Mouse (Mus musculus) hindbrain, embryonic 14.5 days (tissue): ENCODE results near the gene Prss35. TPM values are rescaled to one million over a fixed set of nuclear protein-coding genes. Genes with fewer than 3 reads are reported as not detected.

Experiments used
- ATAC-seq: fragments of 200-750 bp; cut with Nextera tagmentation; 2 replicates; pipeline ENCODE4 v1.8.0; 2017; ENCODE audit warnings: moderate number of reproducible peaks, mild to moderate bottlenecking, moderate TSS enrichment, moderate library complexity; ENCODE audit not compliant: low FRiP score
- DNase-seq: peaks from one replicate; pipeline ENCODE4 v3.0.0-alpha.2; 2015; ENCODE audit warnings: low spot score
- H3K27ac ChIP-seq: fragments of 300-500 bp; sonication (generic); 2 replicates; pipeline ENCODE4 v1.5.1; 2014; ENCODE audit warnings: mild to moderate bottlenecking, moderate library complexity
- H3K27me3 ChIP-seq: fragments of 300-500 bp; sonication (generic); 2 replicates; pipeline ENCODE4 v1.6.1; 2014; ENCODE audit warnings: mild to moderate bottlenecking, low read length, mixed read lengths; ENCODE audit not compliant: control insufficient read depth, insufficient read depth
- H3K36me3 ChIP-seq: fragments of 300-500 bp; sonication (generic); replicated peaks from 2 replicates; pipeline ENCODE4 v1.6.1; 2014; ENCODE audit not compliant: control insufficient read depth, insufficient read depth
- H3K4me1 ChIP-seq: fragments of 300-500 bp; sonication (generic); replicated peaks from 2 replicates; pipeline ENCODE4 v1.6.1; 2014; ENCODE audit warnings: antibody characterized with exemption, low read length, mixed read lengths; ENCODE audit not compliant: control insufficient read depth, insufficient read depth
- H3K4me2 ChIP-seq: fragments of 300-500 bp; sonication (generic); replicated peaks from 2 replicates; pipeline ENCODE4 v1.6.1; 2014; ENCODE audit warnings: mild to moderate bottlenecking, moderate library complexity
- H3K4me3 ChIP-seq: fragments of 300-500 bp; sonication (generic); replicated peaks from 2 replicates; pipeline ENCODE4 v1.5.1; 2014; ENCODE audit warnings: mild to moderate bottlenecking, low read length
- H3K9ac ChIP-seq: fragments of 300-500 bp; sonication (generic); 2 replicates; pipeline ENCODE4 v1.6.1; 2014
- H3K9me3 ChIP-seq: fragments of 300-500 bp; sonication (generic); 2 replicates; pipeline ENCODE4 v1.6.1; 2016; ENCODE audit warnings: low read length; ENCODE audit not compliant: control insufficient read depth
- WGBS: fragments of 180-500 bp; shearing (Covaris S2); extraction: QIAGEN DNeasy Blood & Tissue Kit; methylation state at CpG from one replicate; pipeline ENCODE4 v1.1.7; 2014; 5-methylcytosine and 5-hydroxymethylcytosine counted together
- polyA plus RNA-seq: library from polyadenylated mRNA; unstranded; fragments of >200 nt; fragmentation: Nextera tagmentation; extraction: Ambion mirVana; gene quantifications from 2 replicates; pipeline ENCODE4 v1.2.1, GENCODE M21; 2014

Gene Prss35
- polyA plus RNA-seq, 1 experiment from 2014 or later = 6.6 TPM

DNA sequence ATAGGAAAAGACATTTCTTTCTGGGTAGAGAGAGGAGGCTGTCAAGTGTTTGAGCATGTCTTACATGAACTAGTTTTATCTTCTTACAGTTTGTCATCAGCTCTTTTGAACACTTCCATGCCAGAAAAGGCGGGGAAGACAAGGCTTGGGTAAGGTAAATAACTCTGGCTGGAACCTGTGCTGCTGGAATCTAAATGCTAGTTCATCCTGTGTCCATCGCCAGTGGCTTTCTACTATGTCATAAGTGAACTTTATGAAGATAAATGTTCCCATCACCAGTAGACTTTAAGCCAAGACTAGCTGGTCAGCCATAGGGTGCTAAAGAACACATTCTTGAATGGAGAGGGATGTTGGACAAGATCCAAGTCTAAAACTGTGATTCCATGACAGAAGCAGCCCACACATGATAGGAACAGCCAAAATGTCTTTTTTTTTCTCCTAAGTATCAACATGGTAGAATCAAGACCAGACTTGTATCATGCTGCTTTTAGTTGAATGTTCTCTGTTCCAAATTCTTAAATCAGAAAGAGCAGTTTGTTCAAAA lies 33.3 kb upstream of the Prss35 start:
- no peaks in the 10 kb centered on the region for H3K27me3 ChIP-seq
- H3K4me1 ChIP-seq = no peaks in the 10 kb centered on the region
- no peak for ATAC-seq
- DNase-seq = no peak
- no peak overlapping the region for H3K9ac ChIP-seq
- H3K4me2 ChIP-seq = no peak overlapping the region
- no peak overlapping the region for H3K4me3 ChIP-seq
- H3K9me3 ChIP-seq = no peaks in the 10 kb centered on the region
- H3K27ac ChIP-seq = no peak overlapping the region
- H3K36me3 ChIP-seq = no peaks in the 10 kb centered on the region
- WGBS = 88% methylated on average over 2 of the region's 2 CpGs

DNA sequence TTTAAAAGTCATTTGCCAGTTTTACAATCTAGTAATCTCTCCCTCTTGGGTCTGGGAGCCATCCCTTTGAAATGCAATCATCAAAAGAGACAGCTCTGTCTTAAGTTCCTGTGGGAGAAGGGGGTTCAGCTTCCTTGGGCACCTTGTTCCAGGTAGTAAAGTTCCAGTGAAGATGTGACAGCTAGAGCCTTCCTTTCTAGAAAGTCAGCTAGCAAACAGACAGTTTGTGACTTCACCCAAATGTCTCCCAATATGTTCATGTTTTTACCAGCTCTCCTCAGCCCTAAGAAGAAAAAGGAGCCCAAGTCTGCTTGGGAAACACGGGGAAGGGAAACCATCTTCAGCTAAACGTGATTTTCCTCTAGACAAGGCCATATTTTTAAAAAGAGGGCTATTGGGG lies 30.8 kb upstream of the Prss35 start:
- DNase-seq (no peak), ATAC-seq (no peak)
- Histone ChIP-seq H3K9ac (no peak overlapping the region), H3K4me3 (no peak overlapping the region), H3K27ac (no peak overlapping the region), H3K9me3 (no peaks in the 10 kb centered on the region), H3K4me2 (no peak overlapping the region), H3K4me1 (no peaks in the 10 kb centered on the region), H3K36me3 (no peaks in the 10 kb centered on the region), H3K27me3 (no peaks in the 10 kb centered on the region)
- WGBS = 74% methylated on average over 2 of the region's 2 CpGs

DNA sequence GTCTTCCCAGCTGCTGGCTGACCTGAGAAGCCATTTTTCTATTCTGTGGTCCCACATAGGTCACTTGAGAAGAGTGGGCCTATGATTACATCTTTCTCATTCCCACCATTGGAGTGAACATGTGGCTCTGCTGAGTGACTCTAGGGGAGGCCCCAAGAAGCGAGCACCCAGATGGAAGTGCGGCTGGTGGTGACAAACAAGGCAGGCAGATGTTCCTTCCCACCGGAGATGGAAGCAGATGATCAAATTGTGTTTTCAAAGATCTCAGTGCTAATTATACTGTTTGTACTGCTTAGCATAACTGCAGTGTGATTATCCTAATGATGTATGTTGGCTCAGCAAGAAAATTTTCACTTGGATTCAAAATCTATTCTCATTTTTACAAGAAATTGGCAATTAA lies 29.4 kb upstream of the Prss35 start:
- ATAC-seq = no peak
- Histone ChIP-seq H3K4me3 (no peak overlapping the region), H3K4me1 (no peaks in the 10 kb centered on the region), H3K9ac (no peak overlapping the region), H3K27me3 (no peaks in the 10 kb centered on the region), H3K27ac (no peak overlapping the region), H3K4me2 (no peak overlapping the region), H3K9me3 (no peaks in the 10 kb centered on the region), H3K36me3 (no peaks in the 10 kb centered on the region)
- WGBS = 81% methylated on average over 3 of the region's 3 CpGs
- no peak for DNase-seq

DNA sequence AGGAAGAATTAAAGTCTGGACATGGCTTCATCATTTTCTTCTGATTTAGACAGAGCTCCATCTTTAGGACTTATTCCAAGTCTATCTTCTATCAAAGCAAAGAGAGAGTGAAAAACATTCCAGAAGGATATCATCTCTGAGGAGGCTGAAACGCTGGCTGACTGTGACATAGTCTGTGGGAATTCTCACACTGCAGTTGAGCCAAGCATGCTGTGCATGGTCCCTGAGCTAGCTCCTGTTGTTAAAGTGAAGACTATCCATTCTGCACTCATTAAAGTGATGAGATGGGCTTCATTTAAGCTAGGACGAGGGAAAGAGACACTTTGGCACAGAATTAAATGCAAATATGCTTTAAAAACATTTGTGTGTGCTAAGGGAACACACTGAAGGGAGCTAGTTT lies 26.9 kb upstream of the Prss35 start:
- ATAC-seq = no peak

DNA sequence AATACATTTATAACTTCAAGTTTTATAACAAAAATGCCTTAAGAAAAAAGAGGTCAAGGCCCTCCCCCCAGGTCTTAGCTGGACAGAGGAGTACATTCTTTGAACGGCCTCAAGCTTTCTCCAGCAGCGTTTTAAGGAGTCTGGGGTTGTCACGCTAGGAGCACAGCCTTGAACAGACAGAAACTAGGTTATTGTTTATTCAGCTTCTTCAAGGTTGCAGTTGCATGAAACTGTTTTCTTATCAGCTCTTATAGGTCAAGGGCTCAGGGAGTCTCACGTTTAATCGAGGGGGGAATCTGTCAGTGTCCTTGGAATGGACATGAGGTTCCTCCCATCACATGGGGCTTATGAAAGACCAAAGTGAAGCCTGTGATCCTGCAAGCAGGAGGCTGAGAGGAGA lies 26.3 kb upstream of the Prss35 start:
- WGBS = 72% methylated on average over 5 of the region's 5 CpGs

More for the DNA sequence above, 26.9 kb upstream of the Prss35 start:
- H3K4me1 ChIP-seq = no peaks in the 10 kb centered on the region
- no peak overlapping the region for H3K27ac ChIP-seq
- no peak overlapping the region for H3K4me3 ChIP-seq
- H3K36me3 ChIP-seq = no peaks in the 10 kb centered on the region
- no peaks in the 10 kb centered on the region for H3K9me3 ChIP-seq
- H3K27me3 ChIP-seq = no peaks in the 10 kb centered on the region
- DNase-seq = no peak
- WGBS = 58% methylated on average over 2 of the region's 2 CpGs
- H3K4me2 ChIP-seq = no peak overlapping the region
- H3K9ac ChIP-seq = no peak overlapping the region

DNA sequence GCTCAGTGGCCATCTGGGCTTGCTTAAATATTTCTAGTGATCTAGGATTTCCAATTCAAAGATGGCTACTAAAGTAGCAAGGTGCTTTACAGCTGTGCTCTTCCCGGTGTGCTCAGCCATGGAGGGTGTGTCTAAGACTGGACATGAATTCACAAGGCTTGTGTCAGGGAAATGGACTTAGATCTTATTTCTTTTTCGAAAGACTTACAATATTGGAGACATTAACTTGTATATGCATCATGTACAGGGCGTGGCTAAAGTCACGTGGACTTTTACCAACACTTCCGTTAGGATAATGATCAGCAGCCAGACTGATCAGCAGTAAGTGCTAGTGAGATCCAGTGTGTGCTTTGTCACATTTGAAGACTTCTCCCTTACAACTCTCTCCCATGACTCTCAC lies 23.2 kb upstream of the Prss35 start:
- ATAC-seq (no peak), DNase-seq (no peak)
- Histone ChIP-seq H3K27ac (no peak overlapping the region), H3K4me2 (no peak overlapping the region), H3K4me1 (no peaks in the 10 kb centered on the region), H3K27me3 (no peaks in the 10 kb centered on the region), H3K9ac (no peak overlapping the region), H3K36me3 (no peaks in the 10 kb centered on the region), H3K4me3 (no peak overlapping the region), H3K9me3 (no peaks in the 10 kb centered on the region)
- 96% methylated on average over 5 of the region's 5 CpGs for WGBS

More for the DNA sequence above, 26.3 kb upstream of the Prss35 start:
- no peak overlapping the region for H3K9ac ChIP-seq
- no peak overlapping the region for H3K4me3 ChIP-seq
- no peak overlapping the region for H3K4me2 ChIP-seq
- H3K27me3 ChIP-seq = no peaks in the 10 kb centered on the region
- H3K9me3 ChIP-seq = no peaks in the 10 kb centered on the region
- H3K36me3 ChIP-seq = no peaks in the 10 kb centered on the region
- ATAC-seq (no peak), DNase-seq (no peak)
- H3K4me1 ChIP-seq = no peaks in the 10 kb centered on the region
- H3K27ac ChIP-seq = no peak overlapping the region

DNA sequence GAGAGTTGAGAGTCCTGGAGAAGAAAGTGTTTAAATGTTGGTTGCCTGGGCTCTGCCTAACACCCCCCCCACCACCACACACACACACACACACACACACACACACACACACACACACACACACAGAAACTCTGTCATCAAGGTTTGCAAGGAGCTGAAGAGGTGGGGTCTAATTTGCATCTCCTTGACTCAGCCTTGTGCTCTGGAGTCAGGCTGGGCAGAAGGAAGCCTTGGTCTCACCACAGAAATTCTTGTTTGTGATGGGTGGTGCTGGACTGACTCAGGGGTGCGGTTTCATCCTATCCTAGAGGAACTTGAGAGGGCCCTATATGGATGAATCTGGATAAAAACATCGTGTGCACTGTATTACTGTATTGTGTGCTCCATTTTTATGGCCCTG lies 22.7 kb upstream of the Prss35 start:
- 70% methylated on average over 2 of the region's 2 CpGs for WGBS

DNA sequence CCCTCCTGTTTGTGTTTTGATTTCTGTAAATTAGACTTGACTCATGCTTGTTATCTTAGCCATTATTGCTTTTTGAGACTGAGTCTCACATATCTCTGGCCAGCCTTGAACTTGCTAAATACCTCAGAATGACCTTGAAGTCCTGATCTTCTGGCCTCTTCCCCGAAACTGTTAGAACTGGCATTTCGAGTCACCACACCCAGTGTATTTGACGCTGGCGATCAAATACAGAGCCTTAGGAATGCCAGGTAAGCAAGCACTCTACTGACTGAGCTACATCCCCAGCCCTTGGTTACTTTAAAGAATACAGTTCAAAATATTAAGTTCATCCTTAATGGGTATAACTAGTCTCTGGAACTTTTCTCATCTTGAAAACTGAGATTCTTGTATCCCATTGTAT lies 18.4 kb upstream of the Prss35 start:
- DNase-seq = no peak
- Histone ChIP-seq H3K4me3 (no peak overlapping the region), H3K9ac (no peak overlapping the region), H3K36me3 (no peaks in the 10 kb centered on the region), H3K4me1 (no peaks in the 10 kb centered on the region), H3K9me3 (no peaks in the 10 kb centered on the region), H3K27ac (no peak overlapping the region), H3K27me3 (no peaks in the 10 kb centered on the region), H3K4me2 (no peak overlapping the region)
- no peak for ATAC-seq
- 93% methylated on average over 4 of the region's 4 CpGs for WGBS

More for the DNA sequence above, 22.7 kb upstream of the Prss35 start:
- H3K27ac ChIP-seq = no peak overlapping the region
- no peak overlapping the region for H3K4me3 ChIP-seq
- H3K36me3 ChIP-seq = no peaks in the 10 kb centered on the region
- DNase-seq (no peak), ATAC-seq (no peak)
- H3K9ac ChIP-seq = no peak overlapping the region
- no peaks in the 10 kb centered on the region for H3K4me1 ChIP-seq
- no peaks in the 10 kb centered on the region for H3K9me3 ChIP-seq
- H3K27me3 ChIP-seq = no peaks in the 10 kb centered on the region
- H3K4me2 ChIP-seq = no peak overlapping the region

DNA sequence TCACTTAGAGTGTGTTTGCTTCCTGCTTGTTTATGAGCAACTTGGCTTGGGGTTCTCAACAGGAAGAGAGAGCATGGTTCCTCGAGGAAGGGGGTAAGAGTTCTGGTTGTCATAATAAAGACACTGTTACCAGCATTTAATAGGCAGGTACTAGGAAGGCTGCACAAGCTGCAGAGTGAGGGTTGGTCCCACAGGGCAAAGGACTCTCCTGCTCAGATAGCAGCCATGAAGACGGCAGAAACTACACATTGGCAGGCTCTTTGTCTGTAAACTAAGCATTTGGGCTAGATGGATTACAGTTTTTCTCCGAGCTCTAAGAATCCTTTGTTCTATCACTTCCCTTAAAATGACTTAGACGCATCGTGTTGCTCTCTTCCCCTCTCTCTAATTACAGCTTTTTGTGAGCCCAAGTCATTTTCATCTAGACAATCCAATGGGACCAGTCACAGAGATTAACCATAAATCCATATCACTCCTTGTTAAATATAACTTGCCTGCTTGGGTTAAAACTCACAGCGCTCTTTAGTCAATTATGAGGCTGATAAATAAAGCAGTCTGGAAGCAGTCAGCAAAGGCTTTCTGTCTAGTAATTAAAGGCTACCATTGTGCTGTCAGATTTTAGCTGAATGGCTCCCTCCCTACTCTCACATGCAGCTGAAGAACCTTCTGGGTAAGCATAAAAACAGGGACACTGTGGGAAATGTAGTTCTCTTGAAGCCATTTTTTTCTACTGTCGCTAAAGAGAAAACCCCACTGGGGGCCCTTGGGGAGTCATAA lies 17.7 kb upstream of the Prss35 start:
- DNase-seq = peak; percentile 48
- Histone ChIP-seq H3K9me3 (no peaks in the 10 kb centered on the region), H3K27ac (peak overlapping the region; percentile 52; the same call in 1 of the 2 replicates), H3K4me2 (no peak overlapping the region), H3K9ac (no peak overlapping the region; the same call in 1 of the 2 replicates), H3K27me3 (no peaks in the 10 kb centered on the region), H3K4me1 (no peaks in the 10 kb centered on the region), H3K36me3 (no peaks in the 10 kb centered on the region), H3K4me3 (no peak overlapping the region)
- ATAC-seq = peak; percentile 78; the same call in 1 of the 2 replicates
- 47% methylated on average over 7 of the region's 7 CpGs for WGBS
